Mouse (Mus musculus) midbrain, embryonic 13.5 days (tissue): ENCODE measurements around the gene Gpc1. TPM values are rescaled to one million over a fixed set of nuclear protein-coding genes. Genes with fewer than 3 reads are reported as not detected.

Experiments used
- ATAC-seq: fragments of 200-750 bp; cut with Nextera tagmentation; 2 replicates; pipeline ENCODE4 v1.8.0; 2017; ENCODE audit warnings: mild to moderate bottlenecking, moderate TSS enrichment, moderate library complexity
- H3K27ac ChIP-seq: fragments of 300-500 bp; sonication (generic); 2 replicates; pipeline ENCODE4 v1.5.1; 2015; ENCODE audit warnings: inconsistent platforms, mild to moderate bottlenecking, moderate library complexity
- H3K27me3 ChIP-seq: fragments of 300-500 bp; sonication (generic); 2 replicates; pipeline ENCODE4 v1.6.1; 2015; ENCODE audit warnings: mild to moderate bottlenecking, inconsistent platforms
- H3K36me3 ChIP-seq: fragments of 300-500 bp; sonication (generic); 2 replicates; pipeline ENCODE4 v1.6.1; 2015; ENCODE audit warnings: mild to moderate bottlenecking, inconsistent platforms
- H3K4me1 ChIP-seq: fragments of 300-500 bp; sonication (generic); replicated peaks from 2 replicates; pipeline ENCODE4 v1.6.1; 2015; ENCODE audit warnings: inconsistent platforms
- H3K4me2 ChIP-seq: fragments of 300-500 bp; sonication (generic); replicated peaks from 2 replicates; pipeline ENCODE4 v1.6.1; 2015; ENCODE audit warnings: moderate library complexity, mild to moderate bottlenecking, inconsistent platforms
- H3K4me3 ChIP-seq: fragments of 300-500 bp; sonication (generic); replicated peaks from 2 replicates; pipeline ENCODE4 v1.5.1; 2015; ENCODE audit warnings: mild to moderate bottlenecking, inconsistent platforms
- H3K9ac ChIP-seq: fragments of 300-500 bp; sonication (generic); replicated peaks from 2 replicates; pipeline ENCODE4 v1.6.1; 2015; ENCODE audit warnings: mild to moderate bottlenecking, inconsistent platforms
- H3K9me3 ChIP-seq: fragments of 300-500 bp; sonication (generic); 2 replicates; pipeline ENCODE4 v1.6.1; 2016; ENCODE audit warnings: mild to moderate bottlenecking, inconsistent platforms
- WGBS: fragments of 180-500 bp; shearing (Covaris S2); methylation state at CpG from one replicate; pipeline ENCODE4 v1.1.7; 2015; 5-methylcytosine and 5-hydroxymethylcytosine counted together
- polyA plus RNA-seq: library from polyadenylated mRNA; unstranded; fragments of >200 nt; fragmentation: Nextera tagmentation; extraction: Ambion mirVana; gene quantifications from 2 replicates; pipeline ENCODE4 v1.2.1, GENCODE M21; 2015

The Gpc1 gene
- polyA plus RNA-seq = 55.8 and 67.7 TPM in 2 replicates

DNA sequence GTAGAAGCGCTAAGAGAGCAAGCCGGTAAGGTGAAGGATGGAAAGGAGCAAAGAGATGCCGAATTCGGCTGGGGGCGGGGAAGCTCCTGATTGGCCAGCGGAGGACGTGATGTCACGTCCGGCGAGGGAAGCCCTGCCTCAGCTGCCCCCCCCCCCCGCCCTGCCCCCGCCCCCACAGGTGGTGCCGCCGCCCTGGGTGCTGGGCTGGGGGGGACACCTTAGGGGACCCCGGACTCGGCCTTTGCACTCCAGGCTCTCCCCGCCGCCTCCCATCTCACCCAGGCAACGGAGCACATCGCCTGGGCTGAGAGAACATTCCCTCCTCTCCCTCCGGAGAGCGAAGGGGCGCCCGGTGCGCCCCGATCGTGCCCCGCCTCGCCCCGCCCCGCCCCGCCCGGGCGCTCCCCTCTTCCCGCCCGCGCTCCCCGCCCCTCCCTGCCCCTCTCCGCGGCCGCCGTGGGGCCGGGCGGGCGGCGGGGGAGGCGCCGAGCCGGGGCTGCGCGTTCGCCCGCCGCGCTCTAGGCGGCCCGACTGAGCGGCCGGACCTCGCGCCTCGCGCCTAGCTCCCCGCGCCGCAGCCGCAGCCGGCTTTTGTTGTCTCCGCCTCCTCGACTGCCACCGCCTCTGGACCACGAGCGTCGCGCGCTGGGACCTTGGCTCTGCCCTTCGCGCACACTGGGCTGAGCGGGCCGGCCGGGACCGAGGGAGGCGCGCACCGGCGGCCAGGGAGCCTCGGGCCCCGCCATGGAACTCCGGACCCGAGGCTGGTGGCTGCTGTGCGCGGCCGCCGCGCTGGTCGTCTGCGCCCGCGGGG is at the start of gene Gpc1:
Gene Gpc1, plus strand, starts transcription at position 458 of the 814 bp plus-strand sequence.
- peak within 1 kb of the TSS; percentile 95 for H3K27ac ChIP-seq
- no peaks in the 10 kb centered on the region for H3K9me3 ChIP-seq
- H3K27me3 ChIP-seq = peaks cover 26% of the 10 kb centered on the region
- H3K9ac ChIP-seq = peak within 1 kb of the TSS; percentile 98
- peak within 1 kb of the TSS; percentile 81 for H3K4me2 ChIP-seq
- H3K4me1 ChIP-seq = peaks cover 39% of the 10 kb centered on the region
- ATAC-seq = peak; percentile 73
- H3K4me3 ChIP-seq = peak within 1 kb of the TSS; percentile 94
- H3K36me3 ChIP-seq = peaks cover 14% of the 10 kb centered on the region
- WGBS = under 1% methylated on average over 57 of the region's 99 CpGs

DNA sequence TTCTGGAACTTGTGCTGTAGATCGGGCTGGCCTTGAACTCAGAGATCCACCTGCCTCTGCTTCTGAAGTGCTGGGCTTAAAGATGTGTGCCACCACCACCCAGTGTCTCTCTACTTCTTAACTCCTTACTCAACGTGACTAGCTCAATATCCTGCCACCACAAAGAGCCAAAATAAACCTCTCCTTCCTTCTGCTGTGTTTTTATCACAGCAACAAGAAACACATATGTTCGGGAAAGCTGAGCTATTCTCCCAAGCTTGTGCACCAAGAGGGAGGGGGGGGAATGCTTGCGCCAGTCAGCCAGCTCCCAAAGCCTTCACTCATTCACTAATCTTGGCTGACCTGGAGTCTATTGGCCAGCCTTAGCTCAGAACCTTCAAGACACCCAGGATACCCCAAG is 49.6 kb upstream of the Gpc1 start:
- H3K4me3 ChIP-seq = no peak overlapping the region
- WGBS = 84% methylated on average over 4 of the region's 4 CpGs
- no peak for ATAC-seq
- no peaks in the 10 kb centered on the region for H3K9me3 ChIP-seq
- no peak overlapping the region for H3K4me2 ChIP-seq
- no peak overlapping the region for H3K9ac ChIP-seq
- H3K4me1 ChIP-seq = no peaks in the 10 kb centered on the region
- no peaks in the 10 kb centered on the region for H3K36me3 ChIP-seq
- H3K27ac ChIP-seq = no peak overlapping the region
- H3K27me3 ChIP-seq = no peaks in the 10 kb centered on the region

DNA sequence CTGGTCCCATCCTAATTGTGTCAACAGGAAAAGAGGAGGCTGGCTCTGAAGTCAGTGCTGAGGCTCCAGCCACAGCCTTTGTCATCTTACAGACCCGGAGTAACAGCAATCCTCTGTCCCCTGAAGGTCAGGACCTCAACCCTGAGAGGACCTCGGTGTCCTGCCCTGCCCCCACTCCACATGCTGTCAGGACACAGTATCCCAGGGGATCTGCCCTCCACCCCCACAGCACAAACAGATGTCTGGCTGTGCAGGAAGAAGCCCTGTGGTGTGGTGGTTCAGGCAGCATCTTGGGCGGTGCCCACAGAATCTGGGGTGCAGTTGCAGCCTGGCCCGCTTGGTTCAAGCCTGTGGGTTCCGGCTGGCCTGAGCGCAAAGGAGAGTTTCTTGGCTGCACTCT is 48.9 kb upstream of the Gpc1 start:
- WGBS = 59% methylated on average over 6 of the region's 6 CpGs

DNA sequence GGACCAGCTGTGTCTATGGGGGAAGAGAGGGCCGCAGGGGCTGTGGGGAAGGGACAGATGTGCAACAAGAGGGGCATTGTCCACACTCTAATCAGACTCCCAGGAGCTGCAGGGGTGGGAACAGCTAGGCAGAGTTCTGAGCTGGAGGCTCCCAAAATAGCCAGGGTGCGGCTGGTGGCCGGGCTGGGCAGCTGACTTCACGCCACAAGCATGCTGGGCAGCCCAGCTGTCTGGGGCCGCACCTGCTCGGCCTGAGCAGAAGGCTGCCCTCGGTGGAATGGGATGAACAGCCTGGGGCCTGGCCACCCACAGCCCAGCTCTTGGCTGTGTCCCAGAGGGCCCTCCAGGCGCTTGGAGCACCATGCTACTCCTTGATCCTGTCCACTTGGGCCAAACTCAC is 44.2 kb upstream of the Gpc1 start:
- Histone ChIP-seq H3K4me3 (no peak overlapping the region), H3K27ac (no peak overlapping the region), H3K36me3 (no peaks in the 10 kb centered on the region), H3K9me3 (no peaks in the 10 kb centered on the region), H3K27me3 (no peaks in the 10 kb centered on the region), H3K4me1 (peaks cover 19% of the 10 kb centered on the region), H3K9ac (no peak overlapping the region), H3K4me2 (no peak overlapping the region)
- ATAC-seq = no peak
- WGBS = 61% methylated on average over 8 of the region's 8 CpGs

More for the DNA sequence above, 48.9 kb upstream of the Gpc1 start:
- no peaks in the 10 kb centered on the region for H3K9me3 ChIP-seq
- peaks cover 6% of the 10 kb centered on the region for H3K4me1 ChIP-seq
- H3K27me3 ChIP-seq = no peaks in the 10 kb centered on the region
- H3K36me3 ChIP-seq = no peaks in the 10 kb centered on the region
- no peak overlapping the region for H3K27ac ChIP-seq
- no peak for ATAC-seq
- H3K9ac ChIP-seq = no peak overlapping the region
- H3K4me2 ChIP-seq = no peak overlapping the region
- no peak overlapping the region for H3K4me3 ChIP-seq

DNA sequence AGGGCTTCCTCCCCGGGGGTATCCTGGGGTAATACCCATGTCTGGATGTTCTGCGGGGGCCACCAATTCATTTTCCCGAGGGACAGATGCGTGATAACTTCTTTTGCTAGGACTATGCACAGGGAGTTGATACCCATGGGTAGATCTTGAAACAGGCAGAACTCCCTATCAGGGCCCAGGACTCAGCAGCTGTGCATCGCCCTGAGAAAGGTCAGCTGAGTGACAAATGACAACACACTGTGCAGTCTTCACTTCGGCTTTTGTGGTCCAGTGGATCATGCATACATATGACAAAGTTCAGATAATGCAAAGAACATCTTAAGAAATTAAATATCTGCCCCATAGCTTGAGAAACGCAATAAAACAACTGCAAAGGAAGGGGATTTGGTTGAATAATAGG is 43.4 kb upstream of the Gpc1 start:
- H3K9ac ChIP-seq = no peak overlapping the region
- no peaks in the 10 kb centered on the region for H3K36me3 ChIP-seq
- WGBS = 86% methylated on average over 7 of the region's 7 CpGs
- H3K4me2 ChIP-seq = no peak overlapping the region
- no peak for ATAC-seq
- no peak overlapping the region for H3K27ac ChIP-seq
- H3K4me3 ChIP-seq = no peak overlapping the region
- no peaks in the 10 kb centered on the region for H3K27me3 ChIP-seq
- no peaks in the 10 kb centered on the region for H3K9me3 ChIP-seq
- H3K4me1 ChIP-seq = peaks cover 19% of the 10 kb centered on the region

DNA sequence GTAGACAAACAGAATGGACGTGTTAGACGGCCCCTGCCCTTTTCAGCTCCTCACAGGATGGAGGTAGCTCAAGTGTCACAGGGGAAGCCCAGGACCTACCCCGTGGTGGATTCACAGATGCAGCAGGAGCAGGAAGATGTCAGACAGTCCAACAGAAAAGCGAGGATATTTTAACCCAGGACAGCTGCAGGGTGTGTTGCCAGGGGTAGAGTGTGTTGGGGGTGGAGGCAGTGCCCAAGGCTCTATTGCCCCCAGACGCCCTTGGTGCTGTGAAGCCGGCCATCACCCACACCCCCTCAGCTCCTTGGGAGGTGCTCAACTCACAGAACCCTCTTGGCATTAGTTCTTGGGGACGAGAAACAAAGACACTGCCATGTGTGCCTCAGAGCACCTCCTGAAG is 40.8 kb upstream of the Gpc1 start:
- H3K9ac ChIP-seq = no peak overlapping the region
- H3K4me1 ChIP-seq = peaks cover 19% of the 10 kb centered on the region
- 30% methylated on average over 7 of the region's 7 CpGs for whole genome bisulfite sequencing
- H3K27ac ChIP-seq = no peak overlapping the region
- no peak overlapping the region for H3K4me3 ChIP-seq
- peak; percentile 34; the same call in 1 of the 2 replicates for ATAC-seq
- no peaks in the 10 kb centered on the region for H3K36me3 ChIP-seq
- no peaks in the 10 kb centered on the region for H3K9me3 ChIP-seq
- no peaks in the 10 kb centered on the region for H3K27me3 ChIP-seq
- H3K4me2 ChIP-seq = peak overlapping the region; percentile 38

DNA sequence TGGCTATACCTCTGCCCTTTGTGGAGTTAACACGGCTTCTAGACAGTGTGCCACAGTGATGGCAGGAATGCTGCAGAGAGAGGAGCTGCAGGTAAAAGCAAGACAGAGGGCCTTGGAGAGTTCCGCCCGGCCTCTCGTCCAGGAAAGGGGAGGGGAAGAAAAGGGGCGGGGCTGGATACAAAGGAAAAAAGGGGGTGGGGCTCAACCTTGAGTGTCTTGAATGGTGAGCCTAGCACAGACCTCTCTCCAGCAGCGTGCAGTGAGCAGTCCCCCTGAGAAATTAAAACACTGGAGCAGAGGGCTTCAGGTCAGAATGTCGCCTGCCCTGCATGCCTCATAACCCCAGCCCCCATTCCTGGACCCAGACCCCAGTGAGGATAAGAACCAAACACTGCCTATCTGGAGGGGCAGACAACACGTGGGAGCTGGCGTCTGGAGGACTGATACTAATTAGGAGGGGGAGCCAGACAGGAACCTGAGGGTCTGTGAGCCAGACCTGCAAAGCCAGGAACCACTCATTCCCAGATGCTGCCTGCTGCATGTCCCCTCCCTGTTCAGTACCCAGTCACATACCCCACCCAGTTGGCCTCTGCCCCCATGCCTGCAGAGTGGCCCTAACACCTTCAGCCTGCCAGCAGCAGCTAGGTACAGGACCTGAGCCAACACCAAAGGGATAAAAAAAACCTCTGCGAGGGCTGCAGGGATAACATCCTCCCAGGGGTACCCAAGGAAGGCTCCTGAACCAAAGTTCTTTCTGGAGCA is 40.2 kb upstream of the Gpc1 start:
- H3K36me3 ChIP-seq = no peaks in the 10 kb centered on the region
- peaks cover 19% of the 10 kb centered on the region for H3K4me1 ChIP-seq
- H3K9ac ChIP-seq = no peak overlapping the region; the same call in 1 of the 2 replicates
- peak overlapping the region; percentile 38 for H3K4me2 ChIP-seq
- no peaks in the 10 kb centered on the region for H3K27me3 ChIP-seq
- WGBS = 6% methylated on average over 10 of the region's 10 CpGs
- H3K4me3 ChIP-seq = no peak overlapping the region
- peak; percentile 70 for ATAC-seq
- H3K27ac ChIP-seq = no peak overlapping the region
- H3K9me3 ChIP-seq = no peaks in the 10 kb centered on the region

DNA sequence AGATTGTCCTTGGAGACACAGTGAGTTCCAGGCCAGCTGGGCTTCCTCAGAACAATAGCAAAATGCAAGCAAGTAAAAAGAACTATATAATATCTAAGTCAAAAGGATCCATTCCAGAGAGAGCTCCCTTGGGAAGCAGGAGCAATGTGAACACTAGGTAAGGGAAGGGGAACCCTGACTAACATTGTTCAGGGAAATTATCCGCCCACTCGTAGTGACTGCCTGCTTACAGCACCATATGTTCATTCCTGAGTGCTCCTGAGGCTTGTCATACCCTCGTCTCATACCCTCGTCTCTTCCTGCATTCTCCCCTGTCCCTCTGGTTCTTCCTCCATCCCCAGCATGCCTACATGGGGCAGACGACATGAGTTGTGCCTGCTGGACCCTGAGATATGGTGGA is 37.7 kb upstream of the Gpc1 start:
- no peak overlapping the region for H3K4me3 ChIP-seq

DNA sequence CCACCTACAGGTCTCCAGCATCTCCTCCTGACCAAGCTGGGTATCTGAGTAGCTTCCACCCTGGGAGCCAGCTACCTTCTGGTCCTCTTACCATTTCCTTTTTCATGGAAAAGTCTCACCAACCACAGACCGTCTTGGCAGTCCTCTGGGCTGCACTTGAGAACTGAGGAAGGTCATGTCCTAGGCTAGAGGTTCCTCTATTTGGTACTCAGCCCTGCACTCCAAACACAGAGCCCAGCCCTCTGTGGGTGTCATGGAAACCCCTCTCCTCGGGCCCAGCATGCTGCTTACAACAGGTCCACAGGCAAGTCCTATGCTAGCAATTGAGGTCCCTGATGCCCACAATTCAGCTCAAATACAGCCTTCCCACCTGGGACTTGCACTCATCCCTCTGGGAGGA is 33.0 kb upstream of the Gpc1 start:
- no peak for ATAC-seq
- no peaks in the 10 kb centered on the region for H3K27me3 ChIP-seq
- H3K4me1 ChIP-seq = no peaks in the 10 kb centered on the region
- no peaks in the 10 kb centered on the region for H3K36me3 ChIP-seq
- H3K9ac ChIP-seq = no peak overlapping the region
- no peak overlapping the region for H3K4me2 ChIP-seq
- no peaks in the 10 kb centered on the region for H3K9me3 ChIP-seq
- no peak overlapping the region for H3K4me3 ChIP-seq
- no peak overlapping the region for H3K27ac ChIP-seq
- WGBS = 79% methylated on average over 2 of the region's 2 CpGs

More for the DNA sequence above, 37.7 kb upstream of the Gpc1 start:
- Histone ChIP-seq H3K9ac (no peak overlapping the region), H3K27me3 (no peaks in the 10 kb centered on the region), H3K4me1 (peaks cover 14% of the 10 kb centered on the region), H3K4me2 (no peak overlapping the region), H3K36me3 (no peaks in the 10 kb centered on the region), H3K9me3 (no peaks in the 10 kb centered on the region), H3K27ac (no peak overlapping the region)
- ATAC-seq = no peak
- 70% methylated on average over 5 of the region's 5 CpGs for WGBS

DNA sequence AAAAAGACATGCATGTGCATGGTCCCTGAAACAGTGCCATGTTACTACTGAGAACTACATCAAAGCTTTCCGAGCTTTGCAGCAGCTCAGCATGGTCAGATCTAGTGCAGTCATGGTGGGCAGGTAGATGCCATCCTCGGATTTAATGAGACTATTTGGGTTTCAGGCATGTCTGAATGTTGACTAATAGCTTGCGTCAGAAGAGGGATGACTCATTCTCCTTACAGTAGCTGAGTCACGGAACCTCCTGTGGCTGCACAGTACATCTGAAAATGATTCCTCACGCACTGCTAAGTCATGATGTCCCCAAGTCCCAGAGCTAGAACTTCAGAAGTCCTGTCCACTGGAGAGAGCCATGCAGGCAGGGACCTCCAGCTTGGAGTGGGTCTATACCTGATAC is 31.8 kb upstream of the Gpc1 start:
- 88% methylated on average over 5 of the region's 5 CpGs for WGBS
- Histone ChIP-seq H3K27ac (no peak overlapping the region), H3K4me1 (no peaks in the 10 kb centered on the region), H3K4me3 (no peak overlapping the region), H3K4me2 (no peak overlapping the region), H3K27me3 (no peaks in the 10 kb centered on the region), H3K9ac (no peak overlapping the region), H3K36me3 (no peaks in the 10 kb centered on the region), H3K9me3 (no peaks in the 10 kb centered on the region)
- ATAC-seq = no peak

DNA sequence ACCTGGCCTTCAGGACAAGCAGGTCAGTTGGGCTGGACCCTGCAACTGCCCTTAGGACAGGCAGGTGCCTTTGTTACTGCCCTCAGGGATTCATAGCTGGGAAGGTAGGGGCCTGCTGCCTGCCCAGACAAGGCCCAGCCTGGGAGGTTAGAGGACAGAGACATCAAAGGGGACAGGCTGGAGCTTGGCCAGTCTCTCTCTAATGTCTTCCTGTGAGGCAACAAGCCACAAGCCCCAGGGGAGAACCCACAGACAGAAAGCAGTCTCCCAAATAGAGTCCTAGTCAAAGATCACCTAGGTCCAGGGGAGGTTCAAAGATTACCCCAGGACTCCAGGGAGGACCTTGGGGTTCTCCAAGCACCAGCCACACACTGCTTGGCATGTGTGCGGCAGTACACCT is 29.1 kb upstream of the Gpc1 start:
- H3K4me1 ChIP-seq = no peaks in the 10 kb centered on the region
- no peaks in the 10 kb centered on the region for H3K36me3 ChIP-seq
- ATAC-seq = no peak
- no peak overlapping the region for H3K9ac ChIP-seq
- H3K27me3 ChIP-seq = no peaks in the 10 kb centered on the region
- H3K4me3 ChIP-seq = no peak overlapping the region
- H3K4me2 ChIP-seq = no peak overlapping the region
- no peaks in the 10 kb centered on the region for H3K9me3 ChIP-seq
- WGBS = 97% methylated on average over 1 of the region's 1 CpGs
- no peak overlapping the region for H3K27ac ChIP-seq

DNA sequence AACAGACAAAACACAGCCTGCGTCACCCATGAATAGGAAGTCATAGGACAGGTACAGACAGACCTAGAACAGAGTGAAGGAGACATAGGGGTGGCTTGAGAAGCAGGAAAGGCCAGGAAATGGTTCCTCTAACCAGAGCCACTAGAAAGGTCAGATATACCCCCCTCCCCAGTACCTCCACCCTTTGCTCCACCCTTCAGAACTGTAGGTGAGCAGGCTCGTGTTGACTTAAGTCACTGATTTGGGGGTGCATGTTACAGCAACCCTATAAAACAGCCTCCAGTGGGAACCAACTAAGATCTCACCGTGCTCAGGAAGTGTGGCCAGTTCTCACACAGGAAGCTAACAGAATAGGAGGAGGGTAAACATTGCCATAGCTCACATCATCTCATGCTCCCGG is 28.1 kb upstream of the Gpc1 start:
- no peaks in the 10 kb centered on the region for H3K9me3 ChIP-seq
- no peak overlapping the region for H3K4me2 ChIP-seq
- no peak overlapping the region for H3K27ac ChIP-seq
- no peak for ATAC-seq
- no peaks in the 10 kb centered on the region for H3K4me1 ChIP-seq
- H3K27me3 ChIP-seq = no peaks in the 10 kb centered on the region
- no peak overlapping the region for H3K4me3 ChIP-seq
- 90% methylated on average over 4 of the region's 4 CpGs for WGBS
- no peak overlapping the region for H3K9ac ChIP-seq
- H3K36me3 ChIP-seq = no peaks in the 10 kb centered on the region
